Mouse (Mus musculus) thymus, adult 2 months (tissue): ENCODE measurements around the gene Ncoa5. TPM values are rescaled to one million over a fixed set of nuclear protein-coding genes. Genes with fewer than 3 reads are reported as not detected.

Experiments
- DNase-seq: peaks from one replicate; pipeline ENCODE4 v3.0.0; 2021
- H3K27ac ChIP-seq: fragments of 200-500 bp; 2 replicates; pipeline ENCODE4 v1.5.1; 2012; ENCODE audit warnings: low read length, control low read depth; ENCODE audit not compliant: control insufficient read depth, insufficient read depth
- H3K27me3 ChIP-seq: fragments of 200-500 bp; 2 replicates; pipeline ENCODE4 v1.6.1; 2012; ENCODE audit warnings: mild to moderate bottlenecking, low read length, moderate library complexity, mixed read lengths; ENCODE audit not compliant: control insufficient read depth, insufficient read depth
- H3K36me3 ChIP-seq: fragments of 200-500 bp; 2 replicates; pipeline ENCODE4 v1.6.1; 2012; ENCODE audit warnings: mild to moderate bottlenecking, low read length, moderate library complexity; ENCODE audit not compliant: control insufficient read depth, insufficient read depth
- H3K4me1 ChIP-seq: fragments of 200-500 bp; replicated peaks from 2 replicates; pipeline ENCODE4 v1.6.1; 2012; ENCODE audit warnings: low read length; ENCODE audit not compliant: control insufficient read depth, insufficient read depth
- H3K4me3 ChIP-seq: fragments of 200-500 bp; 2 replicates; pipeline ENCODE4 v1.5.1; 2012; ENCODE audit warnings: mild to moderate bottlenecking, low read length, control low read depth, moderate library complexity; ENCODE audit not compliant: control insufficient read depth, insufficient read depth
- CTCF ChIP-seq: fragments of 200-500 bp; IDR thresholded peaks from 2 replicates; pipeline ENCODE4 v1.5.1; 2012; ENCODE audit warnings: mild to moderate bottlenecking, control low read depth, low read length, moderate library complexity, borderline replicate concordance; ENCODE audit not compliant: control insufficient read depth, poor library complexity, insufficient read depth; ENCODE audit errors: extremely low read depth
- POLR2A ChIP-seq: fragments of 200-500 bp; IDR thresholded peaks from 2 replicates; pipeline ENCODE4 v1.6.1; 2012; ENCODE audit warnings: mild to moderate bottlenecking, low read length, control low read depth, moderate library complexity; ENCODE audit not compliant: control insufficient read depth, poor library complexity, insufficient read depth; ENCODE audit errors: extremely low read depth
- WGBS: fragments of 180-500 bp; shearing (Covaris S2); methylation state at CpG from one replicate; pipeline ENCODE4 v1.1.7; 2018; 5-methylcytosine and 5-hydroxymethylcytosine counted together
- polyA plus RNA-seq: library from polyadenylated mRNA; depleted of rRNA; stranded (reverse); fragments of >200 nt; gene quantifications from 2 replicates; pipeline ENCODE4 v1.2.3, GENCODE M21; 2012

The Ncoa5 gene
- polyA plus RNA-seq, 1 experiment = 72.3 TPM

- WGBS = 44% methylated on average over 2 of the region's 2 CpGs
- Histone ChIP-seq H3K27me3 (peaks cover 5% of the 10 kb centered on the region; the same call in 1 of the 2 replicates), H3K4me3 (no peak overlapping the region), H3K27ac (no peak overlapping the region), H3K4me1 (no peaks in the 10 kb centered on the region), H3K36me3 (no peaks in the 10 kb centered on the region)
- peak; percentile 72 for DNase-seq
- peak; percentile 89 for TF ChIP-seq CTCF
- TF ChIP-seq POLR2A = no peak
Measured at GRCm38 (mm10) chr2:165074937-165075336, 40.3 kb upstream of the Ncoa5 start.

GRCm38 (mm10) chr2:165074081-165074884, 39.6 kb upstream of the Ncoa5 start:
- Histone ChIP-seq H3K36me3 (no peaks in the 10 kb centered on the region), H3K27me3 (peaks cover 3% of the 10 kb centered on the region; the same call in 1 of the 2 replicates), H3K4me3 (no peak overlapping the region), H3K4me1 (no peaks in the 10 kb centered on the region), H3K27ac (no peak overlapping the region)
- TF ChIP-seq POLR2A (no peak), CTCF (no peak)
- WGBS = 49% methylated on average over 11 of the region's 11 CpGs
- no peak for DNase-seq

DNA sequence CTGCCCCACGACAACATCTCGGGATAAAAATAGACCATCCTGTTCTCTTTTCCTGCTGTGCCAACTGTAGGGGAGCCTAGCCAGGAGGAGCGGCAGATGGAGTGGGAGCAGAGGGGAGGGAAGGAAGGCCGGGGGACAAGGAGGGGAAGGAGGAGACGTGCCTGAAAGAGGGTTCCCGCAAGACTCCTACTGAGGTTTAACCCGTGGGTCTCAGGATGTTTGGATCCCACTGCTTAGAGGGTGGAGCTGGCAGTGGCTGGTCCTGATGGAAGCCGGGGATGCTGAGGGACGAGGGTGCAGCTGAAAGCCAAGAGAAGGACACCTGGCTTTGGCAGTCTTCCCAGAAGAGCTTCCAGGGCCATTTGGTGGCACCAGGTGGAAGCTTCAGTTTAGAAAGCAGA, 38.7 kb upstream of the Ncoa5 start:
- no peaks in the 10 kb centered on the region; the same call in 1 of the 2 replicates for H3K27me3 ChIP-seq
- TF ChIP-seq CTCF (no peak), POLR2A (no peak)
- H3K36me3 ChIP-seq = no peaks in the 10 kb centered on the region
- H3K4me3 ChIP-seq = no peak overlapping the region
- no peak for DNase-seq
- 28% methylated on average over 9 of the region's 9 CpGs for WGBS
- H3K27ac ChIP-seq = no peak overlapping the region
- H3K4me1 ChIP-seq = no peaks in the 10 kb centered on the region

DNA sequence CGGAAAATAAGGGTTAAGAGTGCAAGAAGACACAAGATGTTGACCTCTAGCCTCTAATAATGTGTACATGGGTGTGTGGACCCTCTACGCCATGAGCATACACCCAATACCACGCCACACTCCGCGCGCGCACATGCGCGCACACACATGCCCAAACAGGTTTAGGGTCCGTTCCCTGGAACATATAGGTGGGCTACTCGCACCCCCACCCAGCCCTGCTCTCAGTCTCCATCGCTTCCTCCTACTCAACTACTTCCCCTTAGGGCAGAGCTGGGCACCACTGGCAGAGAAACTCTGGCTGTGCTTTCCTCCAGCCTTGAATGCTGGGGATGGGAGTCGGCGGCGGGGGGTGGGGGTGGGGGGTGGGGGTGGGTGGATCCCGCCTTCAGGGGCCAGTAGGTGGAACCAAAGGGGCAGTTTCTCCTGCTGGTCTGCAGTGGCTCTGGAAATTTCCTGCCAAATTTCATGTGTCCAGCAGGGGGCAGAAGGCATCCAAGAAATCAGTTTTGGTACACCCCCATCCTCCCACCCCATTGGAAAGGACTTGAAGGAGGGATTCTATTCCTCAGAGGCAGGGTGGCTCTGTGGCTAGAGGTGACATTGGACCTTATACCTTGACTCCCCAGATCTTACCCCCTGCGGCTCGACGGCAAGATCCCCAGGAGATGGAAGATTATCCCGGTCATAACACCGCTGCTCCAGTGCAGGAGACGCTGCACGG, 35.6 kb upstream of the Ncoa5 start:
- Histone ChIP-seq H3K36me3 (no peaks in the 10 kb centered on the region), H3K27ac (no peak overlapping the region), H3K27me3 (no peaks in the 10 kb centered on the region), H3K4me3 (no peak overlapping the region), H3K4me1 (no peaks in the 10 kb centered on the region)
- WGBS = 27% methylated on average over 23 of the region's 23 CpGs
- peak; percentile 40 for DNase-seq
- TF ChIP-seq CTCF = peak; percentile 24; the same call in 1 of the 2 replicates
- TF ChIP-seq POLR2A = no peak

DNA sequence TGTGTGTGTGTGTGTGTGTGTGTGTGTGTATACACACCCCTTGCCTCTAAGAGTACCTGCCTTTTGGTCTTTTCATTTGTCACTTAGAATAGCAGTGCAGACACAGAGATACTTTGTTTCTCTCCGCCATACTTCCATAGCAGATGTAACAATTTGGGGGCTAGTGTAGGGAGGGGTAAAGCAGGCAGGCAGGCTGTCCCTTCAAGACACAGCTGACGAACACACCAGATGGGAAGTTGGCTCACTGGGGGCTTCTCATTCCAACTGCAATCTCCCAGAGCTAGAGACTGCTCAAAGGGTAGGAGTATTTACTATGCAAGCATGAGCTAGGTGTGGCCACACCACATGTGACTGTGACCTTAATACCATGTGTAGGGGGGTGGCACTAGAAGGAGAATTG, 34.1 kb upstream of the Ncoa5 start:
- H3K27ac ChIP-seq = no peak overlapping the region
- no peaks in the 10 kb centered on the region for H3K27me3 ChIP-seq
- TF ChIP-seq CTCF (no peak), POLR2A (no peak)
- no peaks in the 10 kb centered on the region for H3K36me3 ChIP-seq
- WGBS = 87% methylated on average over 2 of the region's 2 CpGs
- no peak for DNase-seq
- no peak overlapping the region for H3K4me3 ChIP-seq
- H3K4me1 ChIP-seq = no peaks in the 10 kb centered on the region

GRCm38 (mm10) chr2:165064489-165064888, 29.8 kb upstream of the Ncoa5 start:
- TF ChIP-seq POLR2A (no peak), CTCF (no peak)
- DNase-seq = no peak
- WGBS = 79% methylated on average over 7 of the region's 7 CpGs
- Histone ChIP-seq H3K4me1 (no peaks in the 10 kb centered on the region), H3K27ac (no peak overlapping the region), H3K4me3 (no peak overlapping the region), H3K36me3 (no peaks in the 10 kb centered on the region), H3K27me3 (no peaks in the 10 kb centered on the region; the same call in 1 of the 2 replicates)

GRCm38 (mm10) chr2:165061638-165062433, 27.2 kb upstream of the Ncoa5 start:
- no peaks in the 10 kb centered on the region for H3K4me1 ChIP-seq
- WGBS = 72% methylated on average over 16 of the region's 16 CpGs
- no peaks in the 10 kb centered on the region for H3K36me3 ChIP-seq
- DNase-seq = no peak
- TF ChIP-seq CTCF = no peak
- no peak for TF ChIP-seq POLR2A
- no peak overlapping the region for H3K4me3 ChIP-seq
- no peak overlapping the region for H3K27ac ChIP-seq
- H3K27me3 ChIP-seq = no peaks in the 10 kb centered on the region; the same call in none of the 2 replicates
